Mouse (Mus musculus): Measurements from ENCODE around the gene Prkra.

Prkra gene

GRCm38 (mm10) chr2:76647883-76648570 lies at the start of gene Prkra, which contains the start of gene Pjvk:
TSS of gene Prkra (minus strand) at chr2:76648015.
TSS of gene Pjvk (plus strand) at chr2:76648476.
- DNase-seq = peak; percentile 98

GRCm38 (mm10) chr2:76695290-76695689 lies 47.5 kb upstream of the Prkra start:
- DNase-seq = no peak

DNA sequence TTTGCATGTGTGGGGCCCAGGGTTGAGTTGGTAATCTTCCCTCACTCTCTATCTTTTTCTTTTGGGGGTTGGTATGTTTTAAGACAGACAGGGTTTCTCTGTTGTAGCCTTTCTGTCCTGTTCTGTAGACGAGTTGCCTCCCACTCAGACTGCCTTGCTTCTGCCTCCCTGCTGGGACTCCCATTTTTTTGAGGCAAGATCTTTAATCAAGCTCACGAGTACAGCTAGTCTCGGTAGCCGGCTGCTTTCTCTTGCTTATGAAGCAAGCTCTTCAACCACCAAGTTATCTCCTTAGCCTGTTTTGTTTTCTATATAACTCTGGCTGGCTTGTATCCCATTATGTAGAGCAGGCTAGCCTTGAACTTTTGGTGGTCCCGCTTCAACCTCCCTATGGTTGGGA lies 46.0 kb upstream of the Prkra start:
- DNase-seq = no peak

DNA sequence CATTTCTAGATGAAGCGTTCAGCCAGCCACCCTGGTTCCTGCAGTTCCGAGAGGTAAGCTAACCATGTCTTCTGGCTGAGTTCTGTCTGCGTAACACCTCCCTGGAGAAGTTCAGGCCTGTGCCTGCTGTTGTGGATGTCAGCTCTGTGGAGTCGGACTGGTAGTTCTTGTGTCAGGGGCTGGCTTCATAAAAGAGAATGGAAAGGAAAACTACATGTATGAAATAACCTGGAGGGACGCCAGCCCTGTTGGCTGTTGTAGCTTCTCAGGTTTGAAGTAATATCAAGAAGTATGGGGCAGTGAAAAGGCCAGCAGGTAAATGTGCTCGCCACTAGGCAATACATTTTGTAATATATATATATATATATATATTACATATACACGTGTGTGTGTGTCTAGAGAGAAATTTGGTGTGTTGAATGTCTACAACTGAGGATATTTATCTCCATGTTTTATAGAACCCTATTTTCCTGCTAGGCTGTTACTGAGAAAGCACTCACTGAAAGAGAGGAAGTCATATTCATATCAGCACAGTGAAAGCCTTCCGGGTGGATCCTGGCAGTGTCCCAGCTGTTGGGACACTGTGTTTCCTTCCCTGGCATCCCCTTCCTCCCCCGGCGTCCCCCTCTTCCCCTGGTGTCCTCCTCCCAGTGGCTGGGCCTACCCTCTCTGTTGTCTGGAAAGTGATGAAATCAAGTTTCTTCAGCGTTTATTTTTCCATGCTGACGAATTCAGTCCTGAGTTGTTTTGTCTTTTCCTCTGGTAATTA lies 42.8 kb upstream of the Prkra start:
- no peak for DNase-seq

DNA sequence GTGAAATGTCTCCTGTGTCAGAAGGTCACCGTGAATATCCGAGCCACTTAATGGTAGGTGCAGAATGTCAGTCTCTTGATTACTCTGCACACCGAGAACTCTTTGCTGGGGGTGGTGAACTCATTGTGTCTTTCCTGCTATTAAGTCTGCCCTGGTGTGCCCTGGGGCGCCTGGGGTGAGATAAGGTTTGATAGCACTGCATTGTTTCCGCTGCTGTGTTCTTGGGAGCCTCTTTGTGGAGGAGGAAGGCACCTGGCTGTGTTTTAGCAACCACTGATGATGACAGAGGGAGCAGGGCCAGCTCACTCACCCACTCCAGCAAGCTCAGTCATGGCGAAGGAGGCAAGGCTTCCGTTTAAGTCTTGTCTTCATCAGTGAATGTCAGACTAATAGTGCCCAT lies 40.3 kb upstream of the Prkra start:
- DNase-seq = no peak

- no peak for DNase-seq
Measured at GRCm38 (mm10) chr2:76687608-76688007, 39.8 kb upstream of the Prkra start.

DNA sequence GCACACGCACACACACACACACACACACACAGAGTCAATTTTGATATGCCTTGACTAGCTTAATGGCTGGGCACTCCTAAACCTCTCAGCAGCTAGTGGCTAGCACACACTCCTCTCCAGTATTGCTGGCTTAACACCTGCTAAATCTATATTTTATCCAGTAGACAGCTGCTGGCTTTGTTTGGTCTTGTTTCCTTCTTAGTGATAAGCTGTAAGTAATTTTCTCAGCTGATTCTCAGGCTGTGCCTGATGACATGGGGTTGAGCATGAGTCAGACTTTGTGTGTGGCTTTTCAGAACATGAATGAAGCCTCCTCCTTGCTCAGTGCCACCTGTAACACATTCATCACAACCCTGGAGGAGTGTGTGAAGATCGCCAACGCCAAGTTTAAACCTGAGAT lies 39.2 kb upstream of the Prkra start:
- DNase-seq = no peak

DNA sequence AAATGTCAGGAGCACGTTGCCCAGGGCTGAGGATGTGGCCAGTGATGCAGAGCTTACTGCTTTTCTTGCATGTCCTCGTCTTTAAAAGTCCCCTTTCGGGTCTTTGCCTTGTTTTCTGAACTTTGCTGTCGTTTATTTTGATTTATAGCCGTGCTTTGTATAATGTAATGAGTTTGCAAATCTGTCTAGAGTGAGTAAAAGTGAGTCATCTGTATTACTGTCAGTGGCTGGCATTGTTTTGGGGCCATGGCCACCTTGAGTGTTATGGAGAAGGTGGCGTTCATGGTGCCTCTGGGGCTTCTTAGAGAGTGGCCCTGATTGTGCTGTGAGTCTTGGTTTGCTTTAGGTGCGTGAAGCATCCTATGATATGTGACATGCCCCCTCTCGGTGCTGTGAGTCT lies 34.5 kb upstream of the Prkra start:
- no peak for DNase-seq

DNA sequence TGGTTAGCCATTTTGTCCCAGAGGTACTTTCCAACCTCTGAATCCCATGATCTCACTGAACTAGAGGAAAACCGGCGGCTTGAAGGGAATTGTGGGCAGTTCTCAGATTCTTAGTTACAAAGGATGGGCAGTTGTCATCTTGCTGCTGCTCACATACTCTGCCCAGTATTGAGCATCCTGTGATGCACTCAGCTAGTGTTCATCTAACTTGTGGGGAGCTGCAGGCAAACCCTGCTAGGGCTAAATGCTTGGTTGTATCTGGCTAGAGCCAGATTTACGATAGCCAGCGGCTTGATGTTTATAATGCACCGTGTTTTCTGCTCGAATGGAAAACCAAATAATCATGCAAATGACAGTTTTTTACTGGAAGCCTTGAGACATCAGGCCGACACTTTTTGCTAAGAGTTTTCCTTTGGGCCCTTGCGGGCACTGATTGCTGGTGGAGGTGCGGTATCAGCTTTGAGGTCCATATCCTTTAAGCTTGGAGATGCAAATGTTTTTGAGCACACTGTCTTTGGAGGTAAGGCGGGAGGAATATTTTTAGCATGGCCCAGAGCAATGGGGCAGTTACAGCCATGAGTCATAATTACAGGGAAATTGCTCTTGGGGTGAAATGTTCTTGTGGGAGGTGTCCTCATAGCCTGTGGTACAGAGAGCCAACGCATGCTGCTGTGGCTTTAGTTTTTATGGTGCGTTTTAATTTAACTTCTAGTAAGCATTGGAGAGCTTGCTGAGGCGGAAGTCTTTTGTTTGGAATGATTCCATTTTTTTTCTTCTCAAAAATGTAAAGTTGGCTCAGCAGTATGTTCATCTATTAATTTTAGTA lies 28.8 kb upstream of the Prkra start:
- DNase-seq = peak; percentile 14

DNA sequence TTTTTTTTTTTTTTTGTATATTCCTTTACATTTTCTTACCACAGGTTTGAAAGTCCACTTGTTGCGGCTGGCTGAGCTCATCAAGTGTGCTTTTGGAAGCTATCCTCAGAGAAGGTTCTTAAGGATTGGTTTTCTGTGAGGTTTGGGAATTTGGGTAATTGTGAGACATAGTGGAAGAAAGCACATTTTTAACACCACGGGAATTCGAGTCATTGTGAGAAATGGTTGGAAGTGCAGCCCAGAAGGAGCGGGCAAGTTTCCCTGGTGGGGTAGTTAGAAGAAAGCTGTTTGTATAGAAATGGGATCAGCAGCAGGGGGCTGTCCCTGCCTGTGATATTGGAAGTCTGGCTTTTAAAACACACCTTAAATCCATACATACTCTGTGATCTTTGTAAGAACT lies 28.1 kb upstream of the Prkra start:
- DNase-seq = peak; percentile 24

- DNase-seq = peak; percentile 31
Measured at GRCm38 (mm10) chr2:76675451-76675850, 27.6 kb upstream of the Prkra start.

DNA sequence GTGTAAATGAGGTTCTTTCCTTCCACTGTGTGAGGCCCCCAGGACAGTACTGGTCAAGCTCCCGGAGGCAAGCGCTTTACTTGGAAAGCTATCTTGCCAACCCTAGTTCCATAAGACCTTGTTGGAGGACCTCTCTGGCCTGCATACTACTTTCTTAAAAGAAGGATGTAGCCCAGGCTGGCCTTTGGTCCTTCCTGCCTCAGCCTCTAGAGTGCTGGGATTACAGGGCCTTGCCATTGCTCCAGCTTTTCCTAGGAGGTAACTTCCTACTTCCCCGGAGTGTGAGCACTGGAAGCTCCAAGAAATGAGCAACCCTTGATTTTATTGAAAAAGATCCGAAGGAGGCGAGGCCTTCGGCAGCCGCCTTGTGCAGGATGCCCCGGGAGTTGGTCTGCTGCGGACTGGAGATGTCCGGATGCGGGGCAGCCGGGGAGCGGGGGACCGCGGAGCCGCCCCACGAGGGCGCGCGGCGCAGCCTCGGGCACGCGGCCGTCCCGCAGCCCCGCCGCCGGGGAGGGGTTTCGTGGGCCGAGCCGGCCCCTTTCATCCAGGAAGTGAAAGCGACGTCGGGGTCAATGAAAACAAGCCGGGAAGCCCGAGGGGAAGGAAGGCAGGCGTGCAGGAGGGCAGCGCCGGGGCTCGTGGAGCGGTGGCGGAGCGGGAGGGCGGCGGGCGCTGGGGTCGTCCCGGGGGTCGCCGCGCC lies 27.1 kb upstream of the Prkra start, which contains the start of gene Plekha3:
TSS of gene Plekha3 (plus strand) at position 557 of the 703 bp plus-strand sequence.
- peak; percentile 80 for DNase-seq

DNA sequence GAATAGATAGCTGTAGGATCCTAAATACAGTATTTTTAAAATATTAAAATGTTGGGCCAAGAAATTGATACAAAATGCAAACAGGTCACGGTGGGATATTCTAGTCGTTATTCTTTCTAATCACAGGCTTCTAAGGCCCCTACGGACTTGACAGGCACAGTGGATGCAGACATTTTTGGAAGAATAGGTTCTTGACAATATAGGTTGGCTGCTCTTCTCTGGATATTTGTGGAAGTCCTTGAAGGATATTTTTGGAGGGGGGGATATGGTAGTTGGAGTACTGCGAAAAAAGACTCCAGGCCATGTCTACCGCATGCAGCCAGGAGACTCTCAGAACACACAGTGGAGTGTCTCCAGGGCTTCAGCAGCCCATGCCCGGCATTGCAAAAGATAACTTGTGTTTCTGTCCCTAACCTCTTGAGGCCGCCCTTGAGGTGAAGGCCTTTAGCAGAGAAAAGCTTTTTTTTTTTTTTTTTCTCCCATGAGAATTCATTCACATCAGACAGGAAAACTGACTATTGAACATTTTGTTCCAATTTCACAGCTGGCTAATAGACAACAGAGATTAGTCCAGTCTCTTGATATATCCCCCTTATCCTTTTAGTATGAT lies 25.8 kb upstream of the Prkra start:
- peak; percentile 32 for DNase-seq

- peak; percentile 95 for DNase-seq
Measured at GRCm38 (mm10) chr2:76672966-76673392, 25.2 kb upstream of the Prkra start, which contains the start of gene Fkbp7. TSS of gene Fkbp7 (minus strand) at chr2:76673116.

DNA sequence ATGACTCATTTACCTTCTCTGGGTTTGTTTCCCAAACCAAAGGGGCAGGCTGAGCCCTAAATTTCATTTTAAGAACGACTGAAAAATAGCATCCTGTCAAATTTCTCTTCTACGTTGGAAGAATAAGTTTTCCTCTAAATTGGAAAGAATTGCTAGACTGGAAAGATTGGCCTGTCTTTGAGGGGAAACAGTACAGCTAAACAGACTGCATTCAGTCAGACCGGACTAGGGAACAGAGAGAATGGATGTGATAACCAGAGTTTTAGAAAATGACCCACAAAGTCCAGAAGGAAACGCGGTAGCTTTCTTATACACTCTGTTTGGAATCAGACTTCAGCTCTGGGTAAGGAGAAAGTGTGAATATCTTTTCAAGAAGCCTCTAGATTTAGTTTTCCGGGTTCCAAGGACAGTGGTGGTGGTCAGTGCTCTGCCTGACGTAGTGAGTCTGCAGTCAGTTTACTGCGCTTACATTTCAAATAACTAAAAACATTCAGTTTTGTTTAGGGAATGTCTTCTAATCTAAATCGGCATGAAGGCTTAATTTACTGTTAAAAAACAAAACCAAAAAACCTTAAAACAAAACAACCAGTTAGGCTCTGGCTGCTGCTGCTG lies 24.4 kb upstream of the Prkra start:
- no peak for DNase-seq

- DNase-seq = peak; percentile 21
Measured at GRCm38 (mm10) chr2:76671641-76672040, 23.8 kb upstream of the Prkra start.

DNA sequence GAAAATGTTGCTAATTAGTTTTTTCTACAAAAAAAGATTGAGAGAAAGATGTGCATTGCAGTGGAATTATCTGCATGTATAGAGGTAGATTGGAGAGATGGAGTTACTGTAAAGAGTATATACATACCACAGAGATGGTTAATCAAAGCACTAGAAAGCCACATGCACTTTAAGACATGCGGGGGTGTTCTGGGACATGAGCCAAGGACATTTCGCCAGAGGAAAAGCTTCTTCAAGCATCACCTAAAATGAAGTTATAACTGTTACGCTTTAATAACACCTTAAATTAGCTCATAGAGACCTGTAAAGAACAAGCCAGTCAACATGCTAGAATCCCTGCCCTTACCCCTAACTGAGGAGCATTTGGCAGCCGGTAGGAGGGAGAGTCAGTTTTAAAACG lies 19.4 kb upstream of the Prkra start:
- DNase-seq = no peak

- no peak for DNase-seq
Measured at GRCm38 (mm10) chr2:76665531-76665930, 17.7 kb upstream of the Prkra start.

DNA sequence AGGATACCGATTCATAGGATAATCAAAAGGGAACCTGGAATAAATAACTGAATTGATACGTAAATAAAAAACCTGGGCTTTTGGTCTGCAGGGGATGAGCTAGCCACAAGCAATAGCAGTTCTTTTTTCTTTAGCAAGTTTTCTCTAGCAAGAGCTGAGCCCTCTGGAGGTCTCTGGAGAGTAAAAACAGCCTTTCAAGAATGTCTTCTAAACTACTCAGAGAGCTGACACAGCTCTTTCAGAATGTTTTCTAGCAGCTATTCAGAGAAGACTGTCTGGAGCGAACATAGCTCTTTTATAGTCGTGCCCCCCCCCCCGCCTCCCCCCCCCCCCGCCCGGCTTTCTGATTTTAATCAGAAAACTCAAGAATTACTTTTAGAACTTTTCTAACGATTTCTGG lies 11.6 kb upstream of the Prkra start:
- no peak for DNase-seq

DNA sequence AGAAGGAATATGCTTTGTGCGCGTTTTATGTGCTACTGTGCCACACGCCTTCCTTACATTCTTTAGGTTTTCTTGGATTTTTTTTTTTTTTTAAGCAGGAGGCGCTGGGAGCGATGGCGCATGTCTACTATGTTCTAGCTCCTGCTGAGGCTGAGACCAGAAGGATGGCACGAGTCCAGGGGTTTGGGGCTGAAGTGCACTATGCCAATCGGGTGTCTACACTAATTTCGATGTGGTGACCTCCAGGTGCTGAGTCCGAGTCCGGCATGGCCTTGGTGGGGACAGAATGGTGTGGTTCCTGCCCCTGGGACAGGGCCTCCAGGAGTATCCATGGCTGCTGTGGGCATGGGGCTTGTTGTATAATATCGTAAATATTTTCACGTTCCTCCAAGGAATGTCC lies 10.7 kb upstream of the Prkra start:
- DNase-seq = no peak

- no peak for DNase-seq
Measured at GRCm38 (mm10) chr2:76655982-76656381, 8.2 kb upstream of the Prkra start.

- no peak for DNase-seq
Measured at GRCm38 (mm10) chr2:76655444-76655843, 7.6 kb upstream of the Prkra start.

Measured in cerebellum, adult 9-10 months (tissue).